Mouse (Mus musculus) frontal cortex, postnatal 25 days (tissue): Measurements from ENCODE around the gene Myzap.
"Not testable (repeated sequence)": the region's sequence is repeated elsewhere in the genome, so short reads cannot be mapped to it uniquely, and the experiment has no call there.

Source experiments
- DNase-seq, 2 experiments: peaks; one replicate each; pipeline ENCODE4 v3.0.0; 2022; ENCODE audit warnings: low spot score in 2 of 2

Myzap gene

DNA sequence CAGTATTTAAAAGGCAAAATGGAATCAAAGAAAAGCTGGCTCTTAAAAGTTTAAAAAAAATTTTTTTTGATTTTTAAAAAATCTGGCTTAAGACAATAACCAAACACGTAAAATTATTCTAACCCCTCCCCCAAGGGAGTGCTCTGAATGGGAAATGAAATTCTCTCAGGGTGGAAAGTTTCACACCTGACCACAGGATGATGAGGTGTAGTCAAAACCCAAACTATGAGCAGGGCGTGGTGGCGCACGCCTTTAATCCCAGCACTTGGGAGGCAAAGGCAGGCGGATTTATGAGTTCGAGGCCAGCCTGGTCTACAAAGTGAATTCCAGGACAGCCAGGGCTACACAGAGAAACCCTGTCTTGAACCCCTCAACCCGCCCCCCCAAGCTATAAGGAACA lies 108.3 kb downstream of the Myzap start:
- DNase-seq: not testable (repeated sequence)

DNA sequence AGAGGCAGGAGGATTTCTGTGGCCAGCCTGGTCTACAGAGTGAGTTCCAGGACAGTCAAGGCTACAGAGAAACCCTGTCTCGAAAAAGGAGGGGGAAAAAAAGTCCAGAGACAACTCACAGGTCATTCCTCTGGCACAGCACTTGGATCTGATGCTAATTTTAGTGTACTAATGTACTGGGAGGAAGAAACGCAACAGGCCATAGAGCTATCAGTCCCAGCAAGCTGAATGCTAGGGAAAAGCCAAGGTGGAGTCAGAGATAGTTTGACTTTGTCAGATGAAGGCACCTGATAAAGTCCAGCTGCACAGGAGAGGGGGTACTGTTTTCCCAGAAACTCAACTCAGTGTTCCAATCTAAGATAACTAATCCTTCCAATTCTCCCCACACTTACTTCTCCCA lies 111.9 kb downstream of the Myzap start:
- no peak for DNase-seq

DNA sequence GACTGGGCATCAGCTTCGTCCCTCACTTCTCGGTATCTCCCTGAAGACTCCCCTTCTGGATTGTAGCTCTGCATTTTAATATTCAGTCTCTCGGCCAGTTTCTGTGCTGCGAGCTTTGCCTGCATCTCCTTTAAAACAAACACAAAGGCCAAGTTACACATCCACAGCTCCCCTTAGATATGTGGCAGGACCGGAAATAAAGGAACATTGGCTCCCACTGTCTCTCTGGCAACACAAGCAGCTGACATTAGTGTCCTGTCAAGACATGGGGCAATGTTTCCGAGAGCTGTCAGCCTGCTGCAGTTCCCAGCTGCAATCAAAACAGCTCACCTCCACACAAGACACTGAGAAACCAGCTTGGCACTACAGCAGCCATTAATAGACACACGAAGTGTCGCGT lies 112.7 kb downstream of the Myzap start:
- no peak for DNase-seq

DNA sequence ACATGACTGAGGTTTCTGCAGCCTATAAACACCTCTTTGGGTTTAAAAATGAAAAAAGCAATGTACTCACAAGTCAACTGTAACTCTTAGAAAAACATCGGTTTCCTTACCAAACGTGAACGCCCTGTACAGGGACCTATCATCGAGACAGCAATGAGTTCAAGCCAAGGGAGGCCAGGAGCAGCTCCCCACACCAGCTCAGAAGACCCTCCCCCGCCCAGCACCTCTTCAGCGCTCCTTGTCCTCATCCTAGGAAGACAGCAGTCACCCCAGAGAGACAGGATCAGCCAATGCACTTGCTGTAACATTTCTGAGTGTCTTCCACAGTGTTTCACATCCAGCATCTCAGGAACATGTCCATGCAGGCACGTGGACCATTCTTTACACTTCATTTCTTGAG lies 113.6 kb downstream of the Myzap start:
- DNase-seq: no peak

DNA sequence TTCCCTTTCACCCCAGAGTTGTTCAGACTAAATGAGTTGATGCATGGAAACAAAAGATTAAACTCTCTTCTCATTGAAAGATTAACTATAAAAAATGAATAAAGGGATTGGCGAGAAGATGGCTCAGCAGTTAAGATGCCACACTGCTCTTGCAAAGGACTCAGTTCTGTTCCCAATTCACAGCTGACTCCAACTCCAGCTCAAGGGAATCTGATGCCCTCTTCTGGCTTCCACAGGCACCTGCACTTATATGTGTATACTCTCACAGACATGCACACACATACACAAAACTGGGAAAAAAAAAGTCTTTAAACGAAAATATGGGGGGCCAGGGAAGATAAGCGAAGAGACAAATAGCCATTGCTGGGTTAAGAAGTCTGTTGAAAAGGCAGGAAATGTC lies 115.6 kb downstream of the Myzap start:
- DNase-seq: no peak

DNA sequence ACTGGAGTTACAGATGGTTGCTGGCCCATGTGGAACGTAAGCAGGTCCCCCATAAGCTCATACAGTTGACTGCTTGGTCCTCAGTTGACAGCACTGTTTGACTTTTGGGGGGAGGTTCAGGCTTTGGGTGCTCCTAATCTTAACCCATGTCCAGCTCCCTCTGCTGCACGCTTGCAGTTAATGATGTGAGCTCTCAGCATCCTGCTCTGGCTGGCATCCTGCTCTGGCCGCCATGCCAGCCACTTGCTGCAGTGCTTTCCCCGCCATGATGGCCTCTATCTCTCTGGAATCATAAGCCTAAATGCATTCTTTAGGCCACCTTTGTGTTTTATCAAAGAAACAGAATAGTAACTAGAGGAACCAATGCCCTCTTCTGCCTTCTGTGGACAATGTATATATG lies 116.6 kb downstream of the Myzap start:
- no peak for DNase-seq

DNA sequence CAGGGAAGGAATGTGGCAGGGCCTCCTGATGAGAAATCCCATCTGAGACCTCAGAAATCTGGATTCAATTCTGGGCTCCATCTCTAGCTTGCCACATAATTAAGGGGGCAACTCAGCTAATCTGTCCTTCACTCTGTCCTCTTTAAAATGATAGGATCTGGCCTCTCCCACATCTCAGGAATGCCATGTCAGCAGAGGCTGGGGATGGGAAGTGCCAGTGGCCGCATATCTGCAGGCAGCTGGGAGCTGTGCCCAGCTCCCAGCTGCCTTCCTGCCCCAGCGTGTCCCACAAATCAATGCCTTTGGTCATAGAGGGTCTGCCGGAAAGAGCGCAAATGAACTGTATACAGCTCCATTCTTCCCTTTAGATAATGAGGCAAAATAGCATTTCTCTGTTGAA lies 124.7 kb downstream of the Myzap start:
- DNase-seq: no peak

DNA sequence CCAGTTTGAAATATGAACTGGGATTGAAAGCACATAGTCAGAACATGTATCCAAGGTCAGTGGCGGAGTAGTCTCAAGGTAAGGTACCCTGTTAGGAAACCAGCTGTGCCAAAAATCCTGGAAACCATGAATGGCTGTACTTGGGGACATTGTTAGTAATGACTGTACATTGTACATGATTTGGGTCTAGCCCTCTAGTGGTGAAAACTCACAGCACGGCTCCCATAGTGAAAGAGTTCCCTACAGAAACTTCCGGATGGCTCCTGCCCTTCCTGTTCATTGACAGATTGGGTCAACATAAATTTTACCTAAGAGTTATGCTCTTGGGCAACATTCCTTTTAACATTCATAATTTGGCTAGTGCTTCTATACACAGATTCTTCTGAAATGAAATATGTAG lies 126.0 kb downstream of the Myzap start:
- DNase-seq: no peak

DNA sequence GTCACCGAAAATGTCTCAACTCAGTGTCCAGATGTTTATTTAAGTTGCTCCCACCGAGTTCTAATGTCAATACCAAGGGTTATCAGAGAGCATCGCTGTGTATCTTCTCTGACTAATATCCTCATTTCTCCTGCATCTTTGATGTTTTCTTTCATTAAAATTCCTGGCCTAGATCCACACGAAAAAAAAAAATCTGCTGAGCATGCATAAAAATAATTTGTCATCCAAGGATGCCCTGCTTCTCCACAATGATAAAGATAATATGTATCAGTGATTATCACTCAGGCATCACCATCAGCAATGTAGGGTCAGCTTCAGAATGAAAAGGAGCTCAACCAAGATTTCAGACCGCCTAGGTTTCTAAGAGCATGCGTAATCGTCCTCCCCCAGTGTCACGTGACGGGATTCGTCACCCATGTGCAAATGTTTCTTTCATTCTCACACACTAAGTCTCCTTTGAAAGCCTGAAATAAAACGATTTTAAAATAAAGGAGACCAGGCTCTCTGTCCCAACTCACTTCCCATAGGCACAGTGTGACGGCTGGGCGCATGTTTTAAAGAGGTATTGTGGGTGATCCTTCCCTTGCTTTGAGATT lies 129.0 kb downstream of the Myzap start:
- DNase-seq: no peak

DNA sequence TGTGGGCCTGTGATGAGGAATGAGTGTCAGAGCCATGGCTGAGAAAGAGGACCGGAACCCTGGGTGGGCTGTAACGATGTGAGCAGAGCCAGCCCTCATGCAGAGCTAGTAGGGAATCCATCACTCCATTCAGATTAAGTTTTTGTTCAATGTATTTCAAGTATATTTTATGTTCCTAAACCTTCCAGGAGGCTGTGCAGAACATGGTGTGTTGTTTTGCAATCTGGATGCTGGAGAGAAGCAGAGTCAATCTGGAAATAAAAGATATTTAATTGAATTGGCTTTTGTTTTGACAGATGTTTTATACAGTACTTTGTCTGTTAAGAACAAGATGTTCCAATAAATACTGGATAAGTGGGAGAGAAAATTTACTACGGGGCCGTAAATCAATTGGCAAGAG lies 135.4 kb downstream of the Myzap start:
- no peak for DNase-seq
